Mouse (Mus musculus): ENCODE results near the gene Il18rap.

- no peak for TF ChIP-seq CTCF (IDR thresholded peaks at IDR 0.05; ENCODE audit: insufficient read depth, low read depth, low read length)
- TF ChIP-seq POLR2A (IDR thresholded peaks at IDR 0.05; ENCODE audit: insufficient read depth, low read depth, low read length) = no peak
Measured at GRCm38 (mm10) chr1:40469900-40470299, 45.3 kb upstream of the Il18rap start.
